Mouse (Mus musculus) gastrocnemius, adult 2 months (tissue): ENCODE results near the gene Aicda. TPM values are rescaled to one million over a fixed set of nuclear protein-coding genes. Genes with fewer than 3 reads are reported as not detected.
"Not testable (repeated sequence)": the region's sequence is repeated elsewhere in the genome, so short reads cannot be mapped to it uniquely, and the experiment has no call there.

ENCODE experiments used
- DNase-seq: peaks from one replicate; pipeline ENCODE4 v3.0.0; 2022
- H3K27ac ChIP-seq: fragments of 200-600 bp; 2 replicates; pipeline ENCODE4 v1.8.1; 2022; ENCODE audit warnings: mild to moderate bottlenecking
- H3K4me3 ChIP-seq: fragments of 200-600 bp; 2 replicates; pipeline ENCODE4 v1.8.1; 2022; ENCODE audit warnings: mild to moderate bottlenecking, moderate library complexity
- CTCF ChIP-seq: fragments of 200-600 bp; IDR thresholded peaks from 2 replicates; pipeline ENCODE4 v1.8.1; 2022; ENCODE audit warnings: antibody characterized with exemption, mild to moderate bottlenecking, moderate library complexity
- intact Hi-C: fragments of 180-260 bp; cut with DNase I; formaldehyde crosslinking; loops from one replicate; pipeline ENCODE4 v1.15.1; 2025
- total RNA-seq, 2 experiments: library from RNA; stranded (reverse); gene quantifications; 2 replicates each; pipeline ENCODE4 v1.2.3; 2021

The Aicda gene
- total RNA-seq, 2 experiments from 2014 or later = not detected

DNA sequence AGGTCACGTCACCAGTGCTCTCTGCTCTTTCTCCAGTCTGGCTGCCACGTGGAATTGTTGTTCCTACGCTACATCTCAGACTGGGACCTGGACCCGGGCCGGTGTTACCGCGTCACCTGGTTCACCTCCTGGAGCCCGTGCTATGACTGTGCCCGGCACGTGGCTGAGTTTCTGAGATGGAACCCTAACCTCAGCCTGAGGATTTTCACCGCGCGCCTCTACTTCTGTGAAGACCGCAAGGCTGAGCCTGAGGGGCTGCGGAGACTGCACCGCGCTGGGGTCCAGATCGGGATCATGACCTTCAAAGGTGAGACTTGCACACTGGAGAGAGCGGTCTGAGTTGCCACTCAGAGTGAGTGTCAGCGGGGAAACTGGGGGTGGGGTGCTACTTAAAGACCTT, 7.4 kb downstream of the Aicda start:
- Histone ChIP-seq H3K4me3 (no peak overlapping the region), H3K27ac (no peak overlapping the region)
- TF ChIP-seq CTCF = no peak
- no peak for DNase-seq
- intact Hi-C loops = loop anchor here (5.0 kb wide), 1 partner anchor 41 kb away; the partner anchor contains the start of gene Apobec1

GRCm38 (mm10) chr6:122562463-122562862, 8.9 kb downstream of the Aicda start:
- peak; percentile 36 for DNase-seq
- intact Hi-C loops = loop anchor here (2.0 to 5.0 kb wide), 2 partner anchors 40 to 160 kb away; partner anchors contain the start of gene Apobec1

GRCm38 (mm10) chr6:122565070-122565784, 11.6 kb downstream of the Aicda start:
- TF ChIP-seq CTCF = no peak
- H3K27ac ChIP-seq = no peak overlapping the region
- DNase-seq = no peak
- no peak overlapping the region for H3K4me3 ChIP-seq
- intact Hi-C loops = no loop called here

More at GRCm38 (mm10) chr6:122562463-122562862, 8.9 kb downstream of the Aicda start:
- TF ChIP-seq CTCF = peak; percentile 92
- H3K27ac ChIP-seq = no peak overlapping the region
- H3K4me3 ChIP-seq = no peak overlapping the region

- H3K27ac ChIP-seq = no peak overlapping the region
- TF ChIP-seq CTCF = no peak
- DNase-seq = no peak
- H3K4me3 ChIP-seq = no peak overlapping the region
- intact Hi-C loops = no loop called here
Measured at GRCm38 (mm10) chr6:122569113-122569512, 15.5 kb downstream of the Aicda start.

DNA sequence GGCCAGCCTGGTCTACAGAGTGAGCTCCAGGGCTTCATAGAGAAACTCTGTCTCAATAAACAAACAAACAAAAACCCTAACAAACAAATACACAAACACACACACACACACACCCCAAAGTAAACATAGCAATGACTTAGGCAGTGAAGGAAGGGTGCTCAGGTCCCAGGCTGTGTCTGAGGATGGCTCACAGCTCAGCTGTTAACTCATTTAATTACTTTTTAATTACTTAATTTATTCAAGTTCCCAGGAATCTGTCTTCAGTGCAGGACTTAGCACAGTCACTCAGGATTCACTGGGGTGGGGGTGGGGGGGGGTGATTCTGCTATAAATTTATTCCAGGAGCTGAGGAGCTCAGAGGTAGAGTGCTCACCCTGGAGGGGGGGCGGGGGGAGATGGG, 16.2 kb downstream of the Aicda start:
- H3K27ac ChIP-seq = no peak overlapping the region
- intact Hi-C loops = no loop called here
- no peak for TF ChIP-seq CTCF
- no peak overlapping the region for H3K4me3 ChIP-seq
- no peak for DNase-seq

DNA sequence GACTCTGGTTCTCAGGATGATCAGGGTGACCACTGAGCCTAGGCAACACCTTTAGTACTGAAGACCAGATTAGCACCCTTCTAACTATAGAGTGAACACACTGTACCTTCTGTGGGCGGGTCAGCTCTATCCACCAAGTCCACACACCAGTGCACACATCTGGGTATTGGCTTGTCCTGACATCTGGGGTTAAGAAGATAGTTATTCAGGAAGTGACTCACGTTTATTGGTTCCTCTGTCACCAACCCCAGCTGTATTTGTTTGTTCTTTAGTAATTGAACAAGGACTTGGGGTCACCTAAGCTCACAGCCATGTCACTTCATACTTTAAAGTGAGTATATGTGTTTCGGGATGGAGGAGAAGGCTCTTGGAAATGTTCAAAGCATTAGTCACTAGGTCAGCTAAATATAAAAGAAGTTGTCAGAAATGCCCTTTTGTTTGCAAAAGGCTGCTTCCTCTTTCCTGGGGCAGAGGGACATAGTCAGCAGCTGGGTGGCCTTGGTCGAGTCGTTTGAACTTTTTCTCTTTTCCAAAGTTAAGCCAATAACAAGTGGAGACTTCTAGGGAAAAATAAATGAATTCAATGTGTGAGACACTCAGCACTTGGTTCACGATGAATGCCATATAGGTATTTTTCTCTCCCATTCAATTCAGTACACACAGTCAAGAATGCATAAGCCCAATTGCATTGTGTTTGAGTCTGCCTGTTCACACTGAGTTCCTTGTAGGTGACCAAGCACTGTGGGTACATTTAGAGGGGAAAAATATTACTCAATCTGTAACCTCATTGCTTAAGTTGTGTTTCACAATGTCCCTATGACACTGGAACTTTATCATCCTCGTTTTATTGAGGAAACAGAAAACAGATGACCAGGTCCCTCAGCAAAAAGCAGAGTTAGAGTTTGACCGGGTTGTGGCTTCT, 17.4 kb downstream of the Aicda start:
- intact Hi-C loops = no loop called here
- H3K4me3 ChIP-seq = no peak overlapping the region
- no peak for TF ChIP-seq CTCF
- DNase-seq = no peak
- H3K27ac ChIP-seq = no peak overlapping the region

DNA sequence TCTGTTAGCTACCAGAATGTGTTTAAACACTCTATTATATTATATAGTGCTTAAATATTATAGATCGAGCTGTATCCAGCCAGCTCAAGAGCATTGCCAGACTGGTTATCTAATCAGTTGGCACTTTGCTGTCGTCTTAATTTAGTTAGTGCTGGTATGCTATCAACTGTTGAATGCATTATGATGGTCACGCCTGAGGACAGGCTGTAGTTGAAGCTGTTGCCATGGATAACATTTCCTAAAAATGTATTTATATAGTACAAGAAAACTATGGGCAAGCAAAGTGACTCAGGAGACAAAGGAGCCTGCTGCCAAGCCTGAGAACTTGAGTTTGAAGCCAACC, 18.0 kb downstream of the Aicda start:
- no peak overlapping the region for H3K4me3 ChIP-seq
- intact Hi-C loops = no loop called here
- H3K27ac ChIP-seq = no peak overlapping the region
- no peak for DNase-seq
- no peak for TF ChIP-seq CTCF

- DNase-seq, intact Hi-C loops: not testable (repeated sequence)
Measured at GRCm38 (mm10) chr6:122575037-122575436, 21.4 kb downstream of the Aicda start.

DNA sequence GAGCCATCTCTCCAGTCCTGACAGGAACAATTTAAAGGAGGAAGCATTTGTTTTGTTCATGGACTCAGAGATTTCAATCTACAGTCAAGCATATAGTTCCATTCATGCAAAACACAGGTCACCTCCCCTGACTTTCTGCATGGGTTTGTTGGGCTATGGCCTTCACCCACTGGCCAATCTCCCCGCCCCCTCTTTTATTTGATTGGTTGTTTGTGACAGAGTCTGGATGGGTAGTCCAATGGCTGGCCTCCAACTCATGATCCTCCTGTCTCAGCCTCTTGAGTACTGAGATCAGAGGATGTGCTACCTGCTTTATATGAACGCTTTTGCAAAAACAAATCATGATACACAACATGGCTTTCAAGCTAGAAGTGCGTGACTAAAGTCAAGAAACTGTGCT, 23.4 kb downstream of the Aicda start:
- no peak for TF ChIP-seq CTCF
- intact Hi-C loops = no loop called here
- Histone ChIP-seq H3K4me3 (no peak overlapping the region), H3K27ac (no peak overlapping the region)
- DNase-seq = no peak

More at GRCm38 (mm10) chr6:122575037-122575436, 21.4 kb downstream of the Aicda start:
- not testable (repeated sequence) for H3K4me3 ChIP-seq, H3K27ac ChIP-seq

- TF ChIP-seq CTCF = no peak
- Histone ChIP-seq H3K27ac (no peak overlapping the region), H3K4me3 (no peak overlapping the region)
- DNase-seq = no peak
- intact Hi-C loops = no loop called here
Measured at GRCm38 (mm10) chr6:122579086-122579485, 25.5 kb downstream of the Aicda start.

DNA sequence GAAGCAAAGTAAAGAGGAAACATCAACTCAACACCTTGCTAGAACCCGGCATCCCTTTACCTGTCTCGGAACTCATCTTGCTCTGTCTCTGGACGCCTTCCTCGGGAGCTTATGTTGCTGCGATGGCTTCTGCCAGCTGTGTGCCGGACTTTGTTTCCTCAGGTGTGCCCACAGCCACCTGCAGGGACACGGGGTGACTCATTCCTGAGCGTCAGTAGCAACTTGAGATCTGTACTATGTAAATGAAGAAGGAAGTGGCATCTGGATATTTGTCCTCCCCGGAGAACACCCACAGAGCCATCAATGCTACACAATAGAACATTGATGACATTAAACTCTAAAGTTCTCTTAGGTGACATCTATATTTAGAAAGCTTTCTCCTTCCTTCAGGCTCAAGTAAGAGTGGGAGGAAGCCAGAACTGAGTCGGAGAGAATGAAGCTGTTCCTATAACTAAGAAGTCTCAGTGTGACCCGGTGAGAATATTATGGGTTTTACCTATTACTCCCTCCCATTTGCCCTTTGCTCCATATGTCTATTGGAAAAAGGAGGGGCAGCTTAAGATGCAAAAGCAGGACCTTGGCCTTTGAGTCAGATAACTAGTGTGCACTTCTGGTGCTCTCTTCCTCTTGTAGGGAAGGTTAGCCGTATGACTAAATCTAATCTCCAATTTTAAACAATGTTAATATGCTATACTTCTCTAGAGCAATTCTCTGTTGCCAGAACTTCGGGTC, 37.6 kb downstream of the Aicda start:
- no peak overlapping the region for H3K4me3 ChIP-seq
- no peak for DNase-seq
- H3K27ac ChIP-seq = no peak overlapping the region
- TF ChIP-seq CTCF = no peak
- intact Hi-C loops = no loop called here

DNA sequence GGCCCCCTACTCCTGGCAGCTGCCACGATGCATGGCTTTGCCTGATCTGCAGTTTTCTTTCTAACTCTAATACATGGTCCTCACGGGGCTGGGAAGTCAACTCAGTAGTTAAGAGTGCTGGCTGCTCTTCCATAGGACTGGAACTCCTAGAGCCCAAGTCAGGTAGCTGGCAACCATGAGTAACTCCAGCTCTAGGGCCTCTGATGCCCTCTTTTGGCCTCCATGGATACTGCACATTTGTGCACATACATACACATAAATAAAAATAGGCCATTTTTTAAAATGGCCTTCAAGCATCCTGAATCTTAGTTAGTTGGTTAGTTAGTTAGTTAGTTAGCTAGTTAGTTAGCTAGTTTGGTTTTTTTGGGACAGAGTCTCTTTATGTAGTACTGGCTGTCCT, 39.3 kb downstream of the Aicda start:
- intact Hi-C loops = no loop called here
- DNase-seq = no peak
- Histone ChIP-seq H3K4me3 (no peak overlapping the region), H3K27ac (no peak overlapping the region)
- TF ChIP-seq CTCF = no peak

- no peak for DNase-seq
- TF ChIP-seq CTCF = peak; percentile 51
- intact Hi-C loops = loop anchor here (2.0 kb wide), 1 partner anchor 37 kb away; no protein-coding TSS in a partner anchor
- Histone ChIP-seq H3K4me3 (peak overlapping the region; percentile 48), H3K27ac (no peak overlapping the region)
Measured at GRCm38 (mm10) chr6:122595637-122596036, 42.0 kb downstream of the Aicda start.
